Mouse (Mus musculus): ENCODE data around the gene Lilra5. TPM values are rescaled to one million over a fixed set of nuclear protein-coding genes. Genes with fewer than 3 reads are reported as not detected.
"Not testable (repeated sequence)": the region's sequence is repeated elsewhere in the genome, so short reads cannot be mapped to it uniquely, and the experiment has no call there.

Gene Lilra5
- 1.1 TPM in 1 of 2 replicates, not detected in the other for total RNA-seq (2015; ENCODE audit: low replicate concordance)
- 0.77 and 1.7 TPM in 2 replicates for total RNA-seq (2017; ENCODE audit: low replicate concordance)

DNA sequence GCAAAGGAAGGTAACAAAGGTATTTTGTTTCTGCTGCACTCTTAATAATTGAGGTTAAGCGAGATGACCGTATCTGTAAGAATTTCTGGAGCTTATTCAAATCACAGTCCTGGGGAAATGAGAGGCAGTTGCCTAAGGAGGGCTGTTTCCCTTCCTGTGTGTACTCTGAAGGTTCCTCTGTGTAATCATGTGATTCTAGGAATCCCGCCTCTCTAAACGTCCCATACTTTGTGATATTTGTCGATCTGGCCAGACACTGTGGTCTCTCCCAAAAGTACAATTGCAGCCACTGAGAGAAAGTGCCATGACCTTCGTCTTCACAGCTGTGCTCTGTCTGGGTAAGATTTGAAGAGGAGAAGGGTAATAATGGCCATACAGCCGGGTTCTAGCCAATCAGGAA, at the start of gene Lilra5:
TSS of gene Lilra5 (plus strand) at position 301 of the 400 bp plus-strand sequence.
- no peak for ATAC-seq (replicated peaks; ENCODE audit: low FRiP score, poor library complexity, severe bottlenecking)

DNA sequence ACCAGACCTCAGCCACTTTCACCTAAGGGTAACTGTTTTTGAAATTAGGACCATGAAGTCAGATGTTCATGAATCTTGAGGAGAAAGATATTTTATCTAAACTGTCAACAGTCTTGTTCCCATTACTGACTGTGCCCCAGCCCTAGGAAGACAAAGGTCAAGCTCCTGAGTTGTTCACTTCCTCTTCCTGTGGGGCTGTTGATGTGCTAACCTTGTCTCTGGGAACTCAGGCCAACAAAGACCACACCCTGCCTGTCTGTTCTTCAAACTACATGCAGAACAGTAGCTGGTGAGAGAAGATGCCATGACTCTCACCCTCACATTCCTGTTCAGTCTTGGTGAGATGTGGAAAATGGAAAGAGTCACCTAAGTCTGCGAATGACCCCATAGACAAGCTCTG, 30.4 kb upstream of the Lilra5 start:
- ATAC-seq (replicated peaks; ENCODE audit: low FRiP score, poor library complexity, severe bottlenecking): no peak

DNA sequence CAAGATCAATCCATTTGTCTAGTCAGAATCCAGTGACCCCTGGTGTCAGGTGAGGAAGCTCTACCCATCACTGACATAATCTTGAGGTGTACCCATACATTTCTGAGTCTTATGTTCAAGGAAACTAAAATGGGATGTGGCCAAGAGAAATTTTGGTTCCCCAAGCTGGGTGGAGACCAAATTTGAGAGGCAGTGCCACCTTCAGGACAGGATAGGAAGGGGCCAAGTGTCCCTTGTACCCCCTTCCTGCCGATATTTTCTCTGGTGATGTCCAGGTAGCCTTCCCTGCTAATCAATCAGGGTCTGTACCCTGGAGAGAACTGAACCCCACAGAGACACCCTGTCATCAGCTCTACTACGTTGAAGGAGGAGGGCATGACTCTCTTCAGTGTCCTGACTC, 28.9 kb upstream of the Lilra5 start:
- no peak for ATAC-seq (replicated peaks; ENCODE audit: low FRiP score, poor library complexity, severe bottlenecking)

DNA sequence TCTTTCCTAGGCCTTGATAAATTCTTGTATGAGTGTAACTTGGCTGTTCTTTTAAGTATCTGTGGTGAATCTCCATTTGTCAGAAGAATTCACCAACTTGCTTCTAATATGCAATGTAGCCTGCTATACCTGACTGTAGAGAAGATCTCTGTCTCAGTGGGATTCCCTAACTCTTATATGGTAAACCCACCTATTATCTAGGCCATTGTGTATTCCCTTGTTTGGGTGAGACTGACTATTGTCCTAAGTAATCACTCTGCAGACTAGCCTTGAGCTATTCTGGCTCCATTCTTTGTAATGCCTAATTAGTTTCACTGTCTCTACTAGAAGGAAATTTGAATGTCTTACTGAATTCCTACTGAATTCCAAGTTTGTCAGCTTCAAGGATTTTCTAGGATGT, 24.1 kb upstream of the Lilra5 start:
- ATAC-seq (replicated peaks; ENCODE audit: low FRiP score, poor library complexity, severe bottlenecking): not testable (repeated sequence)

DNA sequence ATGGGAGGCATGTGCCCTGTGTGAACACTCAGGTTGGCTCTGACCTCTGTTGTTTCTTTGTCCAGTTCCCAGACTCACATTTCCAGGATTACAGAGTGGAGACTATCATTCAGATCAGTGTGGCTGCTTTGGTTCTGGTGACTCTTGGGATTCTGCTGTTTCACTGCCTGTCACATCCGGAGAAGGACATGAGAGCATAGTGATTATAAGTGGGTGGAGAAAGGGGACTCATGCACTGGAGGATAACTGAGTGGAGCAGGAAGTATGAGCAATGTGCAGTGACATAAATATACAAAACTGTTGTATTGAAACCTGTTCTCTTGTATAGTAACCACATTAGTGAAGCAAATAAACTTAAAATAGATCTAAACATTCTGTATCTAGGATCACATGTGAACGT, 22.2 kb upstream of the Lilra5 start:
- no peak for ATAC-seq (replicated peaks; ENCODE audit: low FRiP score, poor library complexity, severe bottlenecking)

DNA sequence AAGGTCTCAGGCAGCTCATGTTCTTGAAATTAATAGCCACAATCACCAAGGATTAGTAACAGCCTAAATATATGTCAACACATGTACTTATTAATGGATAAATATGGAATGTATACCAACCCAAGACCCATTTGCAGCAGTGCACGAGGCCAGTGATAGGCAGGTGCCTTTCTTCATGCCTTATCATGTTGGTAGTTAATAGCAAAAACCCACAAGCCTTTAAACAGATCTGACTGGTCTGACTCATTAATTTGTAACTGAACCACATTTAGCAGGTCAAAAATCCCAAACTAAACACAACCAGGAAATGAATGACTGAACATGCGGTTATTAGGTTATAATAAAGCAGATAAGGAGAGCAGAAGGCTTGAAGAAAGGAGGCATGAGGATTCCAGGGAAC, 21.7 kb upstream of the Lilra5 start:
- no peak for ATAC-seq (replicated peaks; ENCODE audit: low FRiP score, poor library complexity, severe bottlenecking)

DNA sequence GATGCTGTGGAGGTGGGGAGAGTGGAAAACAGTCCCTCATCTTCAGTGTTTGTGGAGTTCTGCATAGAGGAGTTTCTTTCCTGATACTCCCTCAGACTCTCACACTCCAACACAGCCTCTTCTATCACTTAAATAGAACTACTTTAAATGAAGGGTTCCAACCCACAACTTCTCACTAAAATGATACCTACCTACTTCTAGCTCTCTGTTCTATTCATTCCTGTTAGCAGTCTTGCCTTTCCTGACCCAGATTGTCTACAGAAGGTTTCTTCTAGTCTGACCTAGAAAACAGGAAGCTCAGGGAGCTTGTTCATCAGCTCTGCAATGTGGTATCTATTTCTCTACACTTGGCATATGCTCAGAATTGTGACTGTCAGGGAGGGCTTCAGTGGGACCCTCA, 2.0 kb upstream of the Lilra5 start:
- ATAC-seq (replicated peaks; ENCODE audit: low FRiP score, poor library complexity, severe bottlenecking): no peak

DNA sequence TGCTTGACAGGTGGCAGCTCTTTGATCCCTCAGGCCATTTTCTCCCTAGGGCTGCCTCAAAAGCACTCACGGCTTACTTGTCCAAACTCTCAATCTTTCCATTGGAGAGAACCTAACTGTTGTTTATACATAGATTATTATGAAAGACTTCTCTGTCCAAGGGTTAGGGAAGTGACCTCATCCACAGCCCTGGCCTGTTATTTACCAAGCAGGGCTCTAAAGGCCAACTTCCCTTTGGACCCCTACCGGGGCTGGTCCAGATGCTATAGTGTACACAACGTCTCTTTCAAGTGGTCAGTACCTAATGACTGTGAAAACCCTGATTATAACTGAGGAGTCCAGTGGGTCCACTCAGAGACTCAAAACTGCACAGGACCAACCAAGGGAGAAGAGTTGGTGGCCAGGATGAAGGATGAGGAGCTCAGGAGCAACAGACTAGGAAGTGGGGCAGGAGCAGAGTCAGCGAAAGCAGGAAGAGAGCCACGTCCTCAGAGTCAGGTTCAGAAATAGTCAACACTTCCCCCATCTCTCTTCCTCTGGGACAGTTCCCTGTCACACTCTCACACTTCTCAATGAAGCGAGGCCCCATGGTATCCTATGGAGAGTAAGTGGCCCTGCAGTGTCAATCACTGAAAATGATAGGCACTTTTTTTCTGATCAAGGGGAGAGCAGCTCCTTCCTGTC, 1.6 kb downstream of the Lilra5 start:
- no peak for ATAC-seq (replicated peaks; ENCODE audit: low FRiP score, poor library complexity, severe bottlenecking)

DNA sequence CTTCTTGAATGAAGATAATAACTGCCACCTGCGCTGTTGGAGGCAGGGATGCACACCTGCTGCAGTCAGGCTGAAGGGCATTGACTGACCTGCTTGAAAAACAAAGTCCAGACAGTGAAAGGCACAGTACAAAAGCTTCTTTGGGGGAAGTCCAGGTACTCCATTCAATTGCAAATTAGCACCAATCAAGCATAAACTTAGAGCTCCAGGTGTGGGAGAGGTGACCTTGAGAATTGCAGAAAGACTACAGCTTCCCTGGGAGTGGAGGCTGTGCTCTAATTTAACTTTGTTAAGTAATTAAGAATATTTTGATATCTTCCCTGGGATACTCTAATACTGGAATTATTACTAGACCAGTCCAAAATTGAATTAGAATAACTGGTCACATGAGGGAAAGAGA, 13.7 kb downstream of the Lilra5 start:
- not testable (repeated sequence) for ATAC-seq (replicated peaks; ENCODE audit: low FRiP score, poor library complexity, severe bottlenecking)

DNA sequence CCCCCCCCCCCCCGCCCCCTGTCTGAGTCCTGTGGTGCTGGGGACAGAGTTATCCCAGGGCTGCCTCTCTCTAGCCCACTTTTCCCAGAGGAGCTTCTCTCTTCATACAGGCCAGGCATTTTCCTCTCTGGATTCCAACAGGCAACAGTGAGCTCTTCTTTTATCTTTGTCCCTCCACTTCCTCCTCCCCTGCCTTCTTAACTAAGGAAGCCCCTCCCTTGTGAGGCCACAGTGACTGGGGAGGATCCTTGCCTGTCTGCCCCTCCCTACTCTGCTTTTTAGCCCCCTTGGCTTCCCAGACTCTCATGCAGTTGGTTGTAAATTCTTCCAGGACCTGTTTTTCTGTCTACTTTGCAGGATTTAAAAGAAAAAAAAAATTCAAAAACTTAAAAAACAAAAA, 18.5 kb downstream of the Lilra5 start:
- ATAC-seq (replicated peaks; ENCODE audit: low FRiP score, poor library complexity, severe bottlenecking): not testable (repeated sequence)

DNA sequence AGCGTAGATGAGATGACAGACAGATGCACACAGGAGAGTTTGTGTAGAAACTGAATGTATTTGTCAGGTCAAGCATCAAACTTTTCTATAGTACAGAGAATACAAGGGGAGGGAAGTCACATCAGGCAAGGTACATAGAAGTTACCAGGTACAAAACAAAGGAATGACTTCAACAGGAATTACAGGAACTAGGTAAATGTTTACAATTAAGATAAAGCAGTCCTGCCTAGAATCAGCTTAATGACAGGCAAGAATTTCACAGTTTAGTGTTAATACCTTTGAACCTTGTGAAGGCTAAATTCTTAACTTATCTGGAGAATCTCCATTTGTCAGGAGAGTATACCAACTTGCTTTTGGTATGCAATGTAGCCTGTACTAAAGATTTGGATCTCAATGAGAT, 23.0 kb downstream of the Lilra5 start:
- ATAC-seq (replicated peaks; ENCODE audit: low FRiP score, poor library complexity, severe bottlenecking): not testable (repeated sequence)

DNA sequence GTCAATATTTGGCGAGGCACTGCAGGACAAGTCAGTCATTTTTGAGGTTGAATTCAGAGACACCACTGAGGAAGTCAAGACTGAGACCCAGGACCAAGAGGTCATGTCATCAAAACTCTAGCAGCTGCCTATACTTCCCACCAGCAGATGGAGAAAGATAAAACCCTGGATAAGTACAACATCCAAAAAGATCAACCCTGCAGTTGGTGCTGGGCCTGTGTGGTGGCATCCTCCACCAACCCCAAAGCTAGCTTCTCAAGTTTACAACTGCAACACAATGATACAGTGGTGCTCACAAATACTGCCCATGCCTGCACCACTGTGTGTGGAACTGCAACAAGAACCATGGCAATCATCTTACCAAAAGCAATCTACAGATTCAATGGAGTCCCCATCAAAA, 34.6 kb downstream of the Lilra5 start:
- not testable (repeated sequence) for ATAC-seq (replicated peaks; ENCODE audit: low FRiP score, poor library complexity, severe bottlenecking)

DNA sequence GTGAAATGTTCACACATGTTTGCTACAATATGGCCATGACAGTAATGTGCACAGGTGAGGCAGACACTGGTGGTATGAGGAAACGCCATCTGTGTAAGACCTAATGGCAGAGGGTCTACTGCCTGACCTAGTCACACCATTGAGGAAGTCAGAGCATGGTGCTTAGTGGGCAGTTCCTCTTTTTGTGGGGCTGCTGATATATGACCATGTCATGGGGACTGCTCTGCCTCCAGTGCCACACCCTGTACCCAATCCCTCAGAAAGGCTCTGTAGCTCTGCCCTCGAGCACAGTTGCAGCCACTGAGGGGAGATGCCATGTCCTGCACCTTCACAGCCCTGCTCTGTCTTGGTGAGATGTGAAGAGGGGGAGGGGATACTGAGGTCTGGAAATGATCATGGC, 36.3 kb downstream of the Lilra5 start:
- ATAC-seq (replicated peaks; ENCODE audit: low FRiP score, poor library complexity, severe bottlenecking): not testable (repeated sequence)

DNA sequence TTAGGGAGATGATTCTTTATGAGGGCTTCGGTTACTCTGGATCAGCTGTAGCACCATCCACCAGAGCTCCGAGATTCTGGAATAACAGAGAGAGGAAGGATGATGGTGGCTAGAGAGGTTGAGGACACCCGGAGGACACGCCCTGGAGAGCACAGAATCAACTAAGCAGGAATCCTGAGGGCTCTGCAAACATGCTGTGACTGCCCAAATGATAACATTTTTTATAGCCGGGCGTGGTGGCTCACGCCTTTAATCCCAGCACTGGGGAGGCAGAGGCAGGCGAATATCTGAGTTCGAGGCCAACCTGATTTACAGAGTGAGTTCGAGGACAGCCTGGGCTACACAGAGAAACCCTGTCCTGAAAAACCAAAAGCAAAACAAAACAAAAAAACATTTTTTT, 37.9 kb downstream of the Lilra5 start:
- ATAC-seq (replicated peaks; ENCODE audit: low FRiP score, poor library complexity, severe bottlenecking): not testable (repeated sequence)

DNA sequence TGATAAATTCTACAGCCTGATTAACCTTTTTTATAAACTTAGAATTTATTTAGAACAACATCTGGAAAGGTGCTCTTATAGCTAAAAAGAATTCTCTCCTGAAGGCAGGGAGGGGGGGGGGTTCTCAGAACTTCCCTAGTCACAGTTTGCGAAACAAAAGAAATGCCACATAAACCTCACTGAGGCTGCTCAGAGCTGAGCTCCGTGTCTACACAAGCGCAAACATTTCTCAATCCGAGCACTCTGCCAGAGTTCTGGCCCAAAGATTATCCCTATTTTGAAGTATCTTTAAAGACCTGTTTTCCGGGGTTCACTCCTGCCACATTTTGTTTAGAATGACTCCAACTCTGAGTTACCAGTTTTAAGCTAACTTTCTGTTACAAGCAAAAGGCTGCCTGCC, 55.1 kb downstream of the Lilra5 start:
- ATAC-seq (replicated peaks; ENCODE audit: low FRiP score, poor library complexity, severe bottlenecking): no peak

Other genes with a start within 250 kb of the Lilra5 start
- gene Lair1, start 174.6 kb upstream of the Lilra5 start, total RNA-seq (2015; ENCODE audit: low replicate concordance): 10.5 and 12.6 TPM in 2 replicates
- gene Lair1, start 174.6 kb upstream of the Lilra5 start, total RNA-seq (2017; ENCODE audit: low replicate concordance): 10.3 and 11.6 TPM in 2 replicates
- not detected in 2 replicates for gene Ttyh1, start 118.3 kb upstream of the Lilra5 start, total RNA-seq (2015; ENCODE audit: low replicate concordance)
- under 0.01 TPM in 1 of 2 replicates, not detected in the other for gene Ttyh1, start 118.3 kb upstream of the Lilra5 start, total RNA-seq (2017; ENCODE audit: low replicate concordance)
- 104 and 111 TPM in 2 replicates for gene Leng8, start 100.7 kb upstream of the Lilra5 start, total RNA-seq (2015; ENCODE audit: low replicate concordance)
- gene Leng8, start 100.7 kb upstream of the Lilra5 start, total RNA-seq (2017; ENCODE audit: low replicate concordance): 106 and 112 TPM in 2 replicates
- 2.9 TPM in 1 of 2 replicates, not detected in the other for gene Leng9, start 87.4 kb upstream of the Lilra5 start, total RNA-seq (2015; ENCODE audit: low replicate concordance)
- 0.64 and 1.4 TPM in 2 replicates for gene Leng9, start 87.4 kb upstream of the Lilra5 start, total RNA-seq (2017; ENCODE audit: low replicate concordance)
- not detected in 2 replicates for gene Cdc42ep5, start 72.9 kb upstream of the Lilra5 start, total RNA-seq (2015; ENCODE audit: low replicate concordance)
- gene Cdc42ep5, start 72.9 kb upstream of the Lilra5 start, total RNA-seq (2017; ENCODE audit: low replicate concordance): not detected in 2 replicates
- gene Ncr1, start 100.0 kb downstream of the Lilra5 start, total RNA-seq (2015; ENCODE audit: low replicate concordance): 3.6 TPM in 1 of 2 replicates, not detected in the other
- gene Ncr1, start 100.0 kb downstream of the Lilra5 start, total RNA-seq (2017; ENCODE audit: low replicate concordance): 2.1 and 6.4 TPM in 2 replicates
- gene Gp6, start 160.0 kb downstream of the Lilra5 start, total RNA-seq (2015; ENCODE audit: low replicate concordance): not detected in 2 replicates
- not detected in 2 replicates for gene Gp6, start 160.0 kb downstream of the Lilra5 start, total RNA-seq (2017; ENCODE audit: low replicate concordance)
- gene Rdh13, start 207.9 kb downstream of the Lilra5 start, total RNA-seq (2015; ENCODE audit: low replicate concordance): 0.72 and 1.3 TPM in 2 replicates
- 0.45 and 1.5 TPM in 2 replicates for gene Rdh13, start 207.9 kb downstream of the Lilra5 start, total RNA-seq (2017; ENCODE audit: low replicate concordance)
- 2.9 and 6.1 TPM in 2 replicates for gene Eps8l1, start 222.9 kb downstream of the Lilra5 start, total RNA-seq (2015; ENCODE audit: low replicate concordance)
- 6.2 and 11.2 TPM in 2 replicates for gene Eps8l1, start 222.9 kb downstream of the Lilra5 start, total RNA-seq (2017; ENCODE audit: low replicate concordance)